Comparison of ENCODE assay signal across 9 mouse cellular contexts in genomic region chr12:76496324-76496723, GRCm38 (mm10). TPM values are rescaled to one million over a fixed set of nuclear protein-coding genes. Genes with fewer than 3 reads are reported as not detected.
DNase-seq lines count a peak whose midpoint lies in the region; ATAC-seq and TF ChIP-seq lines count a peak whose summit lies in the region.
"Had no signal": no experiment of that assay in that cellular context is flagged by ENCODE, and none has a peak within 500 bp of the region (broad histone marks: within the 10 kb centered on the region; RNA-seq: fewer than 3 reads in every experiment).

No protein-coding gene starts in this region.

- peaks cover 18% of the 10 kb centered on the region for H3K27me3 ChIP-seq in E14TG2a.4 (ENCODE audit: insufficient read depth, low read length)
- H3K27me3 ChIP-seq in cerebellum, adult 2 months (ENCODE audit: control insufficient read depth, insufficient read depth, low read length) = no peaks in the 10 kb centered on the region
- H3K27me3 ChIP-seq in kidney, adult 2 months (replicated peaks; ENCODE audit: control insufficient read depth, insufficient read depth, low read length) = no peaks in the 10 kb centered on the region
- H3K27me3 ChIP-seq in lung, embryonic 15.5 days = peaks cover 9% of the 10 kb centered on the region; the same call in 1 of the 2 replicates
- H3K27me3 ChIP-seq: limb, embryonic 15.5 days had no signal

- H3K27ac ChIP-seq in cerebellum, adult 2 months (ENCODE audit: insufficient read depth, low read length) = no peak overlapping the region
- H3K27ac ChIP-seq in kidney, adult 2 months (ENCODE audit: insufficient read depth, low read depth, low read length) = no peak overlapping the region
- no peak overlapping the region for H3K27ac ChIP-seq in lung, embryonic 15.5 days
- H3K27ac ChIP-seq: limb, embryonic 15.5 days had no signal

- H3K9ac ChIP-seq in lung, embryonic 15.5 days = no peak overlapping the region
- H3K9ac ChIP-seq: limb, embryonic 15.5 days had no signal

- no peak for TF ChIP-seq POLR2A in cerebellum, adult 2 months (IDR thresholded peaks at IDR 0.05; ENCODE audit: borderline replicate concordance, insufficient read depth, low read length)
- no peak for TF ChIP-seq POLR2A in kidney, adult 2 months (IDR thresholded peaks at IDR 0.05; ENCODE audit: low read depth, low read length)

- WGBS in cerebellum, adult 2 months = 28% methylated on average over 12 of the region's 12 CpGs
- 25% methylated on average over 12 of the region's 12 CpGs for WGBS in kidney, adult 2 months
- 26% methylated on average over 12 of the region's 12 CpGs for WGBS in lung, embryonic 15.5 days

- H3K4me1 ChIP-seq in E14TG2a.4 (replicated peaks; ENCODE audit: low read depth, low read length) = peaks cover 37% of the 10 kb centered on the region
- H3K4me1 ChIP-seq in cerebellum, adult 2 months (ENCODE audit: control insufficient read depth, insufficient read depth, low read length) = no peaks in the 10 kb centered on the region
- no peaks in the 10 kb centered on the region for H3K4me1 ChIP-seq in kidney, adult 2 months (ENCODE audit: control insufficient read depth, insufficient read depth, low read length)
- H3K4me1 ChIP-seq in lung, embryonic 15.5 days = 0 out of 2 replicates have a peak, but pooled peaks cover 2% of the 10 kb centered on the region

- TF ChIP-seq CTCF in E14TG2a.4 (conservative IDR thresholded peaks at IDR 0.05; ENCODE audit: low read length) = peak; percentile 77
- peak; percentile 65 for TF ChIP-seq CTCF in cerebellum, adult 2 months (IDR thresholded peaks at IDR 0.05; ENCODE audit: borderline replicate concordance, insufficient read depth, low read depth, low read length)
- TF ChIP-seq CTCF in kidney, adult 2 months (conservative IDR thresholded peaks at IDR 0.05; ENCODE audit: insufficient read depth, insufficient read length, low read depth, low read length) = peak; percentile 66

- peak; percentile 69 for DNase-seq in gastrocnemius, adult 18-20 months (ENCODE audit: low spot score)
- no peak for DNase-seq in gastrocnemius, postnatal 25 days
- peak; percentile 47 to 69 for DNase-seq in cerebellum, adult 2 months
- DNase-seq in gastrocnemius, postnatal 10 days = peak; percentile 50
- DNase-seq in kidney, adult 2 months = peak; percentile 72
- DNase-seq in spleen, adult 12 weeks (ENCODE audit: low spot score) = peak; percentile 6

- H3K9me3 ChIP-seq in E14TG2a.4 (ENCODE audit: low read length) = no peaks in the 10 kb centered on the region
- H3K9me3 ChIP-seq in lung, embryonic 15.5 days = no peaks in the 10 kb centered on the region
- H3K9me3 ChIP-seq: limb, embryonic 15.5 days had no signal

- H3K4me2 ChIP-seq in lung, embryonic 15.5 days = no peak overlapping the region
- H3K4me2 ChIP-seq: limb, embryonic 15.5 days had no signal

- ATAC-seq in lung, embryonic 15.5 days (ENCODE audit: borderline replicate concordance, extremely low read depth, low FRiP score, low TSS enrichment) = peak; percentile 13; the same call in 1 of the 2 replicates

- no peaks in the 10 kb centered on the region for H3K36me3 ChIP-seq in E14TG2a.4 (ENCODE audit: insufficient read depth, low read length)
- H3K36me3 ChIP-seq in kidney, adult 2 months (ENCODE audit: control insufficient read depth, insufficient read depth, low read length) = no peaks in the 10 kb centered on the region
- no peaks in the 10 kb centered on the region for H3K36me3 ChIP-seq in lung, embryonic 15.5 days
- H3K36me3 ChIP-seq: limb, embryonic 15.5 days had no signal

- H3K4me3 ChIP-seq in E14TG2a.4 (replicated peaks; ENCODE audit: low read length) = no peak overlapping the region
- peak overlapping the region; percentile 33 for H3K4me3 ChIP-seq in cerebellum, adult 2 months (replicated peaks; ENCODE audit: insufficient read depth, low read depth, low read length)
- H3K4me3 ChIP-seq in kidney, adult 2 months (ENCODE audit: insufficient read depth, low read depth, low read length) = no peak overlapping the region
- H3K4me3 ChIP-seq in lung, embryonic 15.5 days = no peak overlapping the region
- H3K4me3 ChIP-seq: limb, embryonic 15.5 days had no signal

RNA-seq across cellular contexts. Expression of gene Plekhg3, which starts 34.4 kb away (rescaled TPM):
- 1 to 10 TPM; 5.2 to 5.3 TPM for total RNA-seq in gastrocnemius, adult 18-20 months (2021)
- total RNA-seq in gastrocnemius, postnatal 25 days (2021) = 1 to 10 TPM; 6.1 to 7.6 TPM
- polyA plus RNA-seq in cerebellum, adult 2 months (2012; rRNA removed) = 30.1 and 34.4 TPM in 2 replicates
- 10 to 100 TPM; 13.6 to 18.5 TPM for total RNA-seq in gastrocnemius, postnatal 10 days (2021)
- 57.9 and 67.6 TPM in 2 replicates for polyA plus RNA-seq in kidney, adult 2 months (2012; rRNA removed)
- 6.9 and 7.2 TPM in 2 replicates for polyA plus RNA-seq in lung, embryonic 15.5 days (2015; fragmentation: Nextera tagmentation; extraction: Ambion mirVana)
